Mouse (Mus musculus): ENCODE measurements at regions not wholly inside any gene's neighbourhood (a gene's known extent, or its start where the extent isn't known, plus 50 kb on each side); places are given as distances from the start of the nearest gene placed in this dataset.
A peak's percentile ranks its signal among the peaks of the same experiment; 100 is the strongest.

DNA sequence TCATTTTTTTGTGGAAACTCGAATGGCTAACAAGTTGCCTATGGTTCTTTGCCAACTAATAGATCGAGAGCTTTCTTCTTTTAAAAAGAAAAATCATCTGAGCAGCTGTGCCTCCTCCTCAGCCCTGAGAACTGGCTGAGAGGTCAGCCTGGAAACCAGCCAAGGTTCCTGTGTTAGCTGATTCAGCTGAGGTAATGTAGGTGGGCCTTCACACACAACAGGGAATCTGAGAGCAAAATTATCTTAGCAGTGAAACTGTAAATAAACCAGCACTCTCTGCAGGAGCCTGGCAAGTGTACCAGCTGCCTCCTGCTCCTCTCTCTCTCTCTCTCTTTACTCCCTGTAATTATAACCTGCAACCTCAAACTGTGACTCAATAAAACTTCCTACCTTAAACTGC is 364.4 kb upstream of the Khdrbs2 start:
- no peaks in the 10 kb centered on the region for H3K27me3 ChIP-seq (ENCODE audit: insufficient read depth, low read length)
- no peaks in the 10 kb centered on the region for H3K36me3 ChIP-seq (ENCODE audit: insufficient read depth, low read length)
- no peak overlapping the region for H3K4me2 ChIP-seq (replicated peaks; ENCODE audit: low read depth, low read length)
- no peak overlapping the region for H3K4me3 ChIP-seq (ENCODE audit: low read length)
- H3K9me3 ChIP-seq (ENCODE audit: low read length): no peaks in the 10 kb centered on the region
- H3K9ac ChIP-seq (replicated peaks; ENCODE audit: low read length): no peak overlapping the region
- H3K27ac ChIP-seq (ENCODE audit: low read length): no peak overlapping the region
- 38% methylated on average over 2 of the region's 2 CpGs for WGBS
- ATAC-seq (ENCODE audit: low FRiP score, low TSS enrichment): peak; percentile 39; the same call in 1 of the 2 replicates
- no peaks in the 10 kb centered on the region for H3K4me1 ChIP-seq (ENCODE audit: insufficient read depth, low read length)

Data from kidney, embryonic 16.5 days (tissue).